Mouse (Mus musculus) stomach, postnatal 0 days (tissue): Measurements from ENCODE around the gene Tenm4. TPM values are rescaled to one million over a fixed set of nuclear protein-coding genes. Genes with fewer than 3 reads are reported as not detected.

ENCODE experiments used
- ATAC-seq: fragments of 200-750 bp; cut with Nextera tagmentation; 2 replicates; pipeline ENCODE4 v1.8.0; 2017; ENCODE audit not compliant: low FRiP score, low TSS enrichment
- DNase-seq: peaks from one replicate; pipeline ENCODE4 v3.0.0-alpha.2; 2016; ENCODE audit warnings: low spot score
- H3K27ac ChIP-seq: fragments of 300-500 bp; sonication (generic); replicated peaks from 2 replicates; pipeline ENCODE4 v1.5.1; 2014; ENCODE audit warnings: mild to moderate bottlenecking, control low read depth
- H3K27me3 ChIP-seq: fragments of 300-500 bp; sonication (generic); 2 replicates; pipeline ENCODE4 v1.6.1; 2014; ENCODE audit warnings: low read length; ENCODE audit not compliant: control insufficient read depth, insufficient read depth
- H3K36me3 ChIP-seq: fragments of 300-500 bp; sonication (generic); 2 replicates; pipeline ENCODE4 v1.6.1; 2014; ENCODE audit warnings: low read length, mixed read lengths; ENCODE audit not compliant: control insufficient read depth, insufficient read depth
- H3K4me1 ChIP-seq: fragments of 300-500 bp; sonication (generic); replicated peaks from 2 replicates; pipeline ENCODE4 v1.6.1; 2014; ENCODE audit warnings: antibody characterized with exemption; ENCODE audit not compliant: control insufficient read depth, insufficient read depth
- H3K4me2 ChIP-seq: fragments of 300-500 bp; sonication (generic); replicated peaks from 2 replicates; pipeline ENCODE4 v1.6.1; 2014; ENCODE audit warnings: low read depth, mild to moderate bottlenecking, control low read depth, moderate library complexity
- H3K4me3 ChIP-seq: fragments of 300-500 bp; sonication (generic); 2 replicates; pipeline ENCODE4 v1.5.1; 2014; ENCODE audit warnings: low read depth, low read length, control low read depth
- H3K9ac ChIP-seq: fragments of 300-500 bp; sonication (generic); 2 replicates; pipeline ENCODE4 v1.6.1; 2014; ENCODE audit warnings: mild to moderate bottlenecking, low read length, control low read depth, mixed read lengths
- H3K9me3 ChIP-seq: fragments of 300-500 bp; sonication (generic); 2 replicates; pipeline ENCODE4 v1.6.1; 2016; ENCODE audit warnings: low read length; ENCODE audit not compliant: control insufficient read depth
- CTCF ChIP-seq: IDR thresholded peaks from 2 replicates; pipeline ENCODE4 v1.5.1; 2016; ENCODE audit warnings: antibody characterized with exemption, low read depth, mild to moderate bottlenecking, moderate library complexity
- EP300 ChIP-seq: optimal IDR thresholded peaks from 2 replicates; pipeline ENCODE3; 2016; ENCODE audit warnings: antibody characterized with exemption
- WGBS: fragments of 180-500 bp; shearing (Covaris S2); extraction: QIAGEN DNeasy Blood & Tissue Kit; methylation state at CpG from one replicate; pipeline ENCODE4 v1.1.7; 2014; 5-methylcytosine and 5-hydroxymethylcytosine counted together
- polyA plus RNA-seq: library from polyadenylated mRNA; unstranded; fragments of >200 nt; fragmentation: Nextera tagmentation; extraction: Ambion mirVana; gene quantifications from 2 replicates; pipeline ENCODE4 v1.2.1, GENCODE M21; 2015

The Tenm4 gene
- polyA plus RNA-seq, 1 experiment from 2014 or later: 7.2 TPM

DNA sequence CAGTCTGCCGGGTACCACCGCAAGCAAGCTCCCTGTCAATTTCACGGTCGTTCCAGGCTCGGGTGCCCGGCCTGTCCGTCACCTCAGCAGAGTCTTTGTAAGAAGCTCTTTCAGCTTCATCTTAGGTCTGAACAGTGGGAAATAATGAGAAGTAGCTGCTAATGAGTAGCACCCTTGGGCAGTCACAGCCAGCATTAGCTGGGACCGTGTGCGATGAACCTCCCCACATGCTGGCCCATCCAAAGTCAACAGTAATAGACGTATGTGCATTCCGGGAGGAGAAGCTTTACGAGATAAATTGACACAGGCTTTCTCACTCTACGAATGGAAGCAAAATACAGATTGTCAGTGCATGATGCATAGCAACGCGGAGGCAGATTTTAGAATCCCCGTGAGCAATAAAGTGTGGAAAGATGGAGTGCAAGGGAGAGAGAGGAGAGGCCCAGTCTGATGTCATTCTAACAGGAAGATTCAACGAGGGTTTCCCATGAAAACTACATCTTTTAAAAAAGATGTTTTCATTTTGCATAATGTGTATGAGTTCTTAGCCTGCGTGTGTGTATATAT lies 716.1 kb downstream of the Tenm4 start:
- ATAC-seq: no peak
- DNase-seq: no peak
- Histone ChIP-seq H3K9me3 (no peaks in the 10 kb centered on the region), H3K4me3 (no peak overlapping the region), H3K4me2 (no peak overlapping the region), H3K9ac (no peak overlapping the region), H3K4me1 (no peaks in the 10 kb centered on the region), H3K27me3 (no peaks in the 10 kb centered on the region), H3K36me3 (no peaks in the 10 kb centered on the region), H3K27ac (no peak overlapping the region)
- TF ChIP-seq EP300 (no peak), CTCF (no peak)
- WGBS: 84% methylated on average over 18 of the region's 18 CpGs

DNA sequence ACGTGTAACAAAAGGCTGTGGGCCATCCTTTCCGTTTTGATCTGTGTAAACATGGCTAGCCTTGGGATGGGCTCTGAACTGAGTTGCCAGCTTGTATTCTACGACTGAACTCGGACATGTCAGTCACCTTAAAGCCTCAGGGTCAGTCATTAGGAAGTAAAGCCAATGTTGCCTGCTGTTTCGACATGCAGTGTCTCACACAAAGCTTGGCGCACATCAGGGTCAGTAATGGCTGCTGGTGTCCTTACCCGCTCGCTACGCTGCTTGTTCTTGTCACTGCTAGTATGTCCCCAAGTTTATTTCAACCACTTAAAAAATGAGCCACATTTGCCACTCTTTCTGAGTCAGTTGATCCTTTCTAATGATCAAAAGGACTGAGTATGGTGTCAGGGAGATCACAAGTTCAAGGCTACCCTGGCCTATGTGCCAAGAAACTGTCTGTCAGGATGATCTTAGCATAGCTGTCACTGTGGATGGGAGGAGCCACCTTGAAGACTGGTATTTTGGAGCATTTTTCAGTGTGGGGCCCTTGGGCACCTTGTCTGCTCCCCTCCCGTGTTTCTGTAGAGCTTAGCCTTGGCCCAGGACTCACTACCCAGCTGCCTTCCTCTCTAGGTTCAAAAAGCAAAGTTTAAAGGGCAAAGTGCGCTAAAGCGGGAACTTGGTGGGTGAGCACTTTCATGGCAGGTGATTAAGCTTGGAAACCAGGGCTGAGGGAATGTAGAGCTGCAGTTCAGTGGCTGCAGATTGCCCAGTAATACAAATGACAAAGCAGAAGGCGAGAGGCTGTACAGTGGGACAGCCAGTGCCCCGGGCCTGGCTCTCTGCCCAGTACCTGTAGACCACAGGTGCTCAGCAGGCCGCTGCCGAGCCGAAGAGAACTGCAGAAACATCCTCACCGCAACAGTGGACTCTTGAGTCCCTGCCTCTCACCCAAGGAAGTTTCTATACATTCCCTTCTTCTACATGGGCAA lies 718.3 kb downstream of the Tenm4 start:
- DNase-seq: no peak
- H3K4me1 ChIP-seq: no peaks in the 10 kb centered on the region
- H3K36me3 ChIP-seq: no peaks in the 10 kb centered on the region
- H3K27me3 ChIP-seq: no peaks in the 10 kb centered on the region
- H3K9me3 ChIP-seq: no peaks in the 10 kb centered on the region
- no peak overlapping the region for H3K27ac ChIP-seq
- H3K4me2 ChIP-seq: no peak overlapping the region
- no peak overlapping the region for H3K9ac ChIP-seq
- 86% methylated on average over 18 of the region's 18 CpGs for WGBS
- no peak overlapping the region for H3K4me3 ChIP-seq
- no peak for TF ChIP-seq CTCF
- TF ChIP-seq EP300: no peak
- no peak for ATAC-seq

DNA sequence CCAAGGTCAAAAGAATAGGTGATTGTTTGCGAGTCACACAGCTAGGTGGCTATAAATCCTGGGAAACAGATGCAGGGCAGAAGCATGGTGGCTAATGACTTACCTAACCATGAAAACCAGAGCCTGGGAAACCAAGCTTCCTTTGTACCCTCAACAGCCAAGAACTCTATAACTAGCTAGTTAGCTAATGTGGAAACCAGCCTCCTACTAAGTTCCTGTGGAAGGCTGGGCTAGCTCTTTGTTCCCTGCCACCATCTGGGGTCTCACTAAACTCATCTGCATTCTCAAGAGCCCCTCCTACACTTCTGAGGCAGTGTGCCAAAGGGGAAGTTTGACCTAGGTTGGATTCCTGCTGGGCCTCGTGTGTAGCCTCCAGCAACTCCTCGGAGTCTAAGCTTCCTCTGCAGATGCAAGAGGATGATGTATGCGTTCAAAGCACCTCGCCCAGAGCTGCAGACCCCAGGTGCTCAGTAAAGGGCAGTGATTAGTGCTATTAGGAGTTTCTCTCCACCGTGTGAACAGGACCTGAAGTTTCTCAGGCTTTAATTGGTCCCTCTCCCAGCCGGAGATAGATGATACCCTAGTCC lies 719.1 kb downstream of the Tenm4 start:
- no peak overlapping the region for H3K4me2 ChIP-seq
- H3K4me1 ChIP-seq: no peaks in the 10 kb centered on the region
- WGBS: 53% methylated on average over 7 of the region's 7 CpGs
- ATAC-seq (no peak), DNase-seq (no peak)
- no peak overlapping the region for H3K4me3 ChIP-seq
- TF ChIP-seq EP300 (no peak), CTCF (no peak)
- no peak overlapping the region for H3K9ac ChIP-seq
- H3K27me3 ChIP-seq: no peaks in the 10 kb centered on the region
- H3K36me3 ChIP-seq: peaks cover 4% of the 10 kb centered on the region; the same call in 1 of the 2 replicates
- no peaks in the 10 kb centered on the region for H3K9me3 ChIP-seq
- no peak overlapping the region for H3K27ac ChIP-seq

DNA sequence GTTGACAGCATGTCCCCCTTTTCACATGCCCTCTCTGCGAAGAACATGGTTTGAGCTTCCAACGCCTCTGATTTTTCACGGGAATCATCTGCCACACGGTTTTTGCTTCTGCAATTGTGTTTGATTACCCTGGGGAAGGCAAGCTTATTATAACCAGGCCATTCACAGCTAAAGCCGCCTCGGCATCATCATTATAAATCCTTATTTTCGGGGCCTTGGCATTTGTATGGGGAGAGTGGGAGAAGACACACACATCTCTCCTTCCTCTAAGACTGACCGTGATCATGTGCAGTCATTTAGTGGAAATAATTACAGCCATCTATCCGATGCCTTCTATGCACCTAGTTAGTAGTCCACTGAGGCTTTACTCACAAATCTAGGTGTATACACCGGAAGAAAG lies 719.9 kb downstream of the Tenm4 start:
- 89% methylated on average over 10 of the region's 10 CpGs for WGBS
- Histone ChIP-seq H3K4me3 (no peak overlapping the region), H3K36me3 (peaks cover 7% of the 10 kb centered on the region; the same call in 1 of the 2 replicates), H3K27ac (no peak overlapping the region), H3K9ac (no peak overlapping the region), H3K9me3 (no peaks in the 10 kb centered on the region), H3K4me1 (no peaks in the 10 kb centered on the region), H3K4me2 (no peak overlapping the region), H3K27me3 (no peaks in the 10 kb centered on the region)
- no peak for DNase-seq
- ATAC-seq: no peak
- TF ChIP-seq EP300 (no peak), CTCF (no peak)

DNA sequence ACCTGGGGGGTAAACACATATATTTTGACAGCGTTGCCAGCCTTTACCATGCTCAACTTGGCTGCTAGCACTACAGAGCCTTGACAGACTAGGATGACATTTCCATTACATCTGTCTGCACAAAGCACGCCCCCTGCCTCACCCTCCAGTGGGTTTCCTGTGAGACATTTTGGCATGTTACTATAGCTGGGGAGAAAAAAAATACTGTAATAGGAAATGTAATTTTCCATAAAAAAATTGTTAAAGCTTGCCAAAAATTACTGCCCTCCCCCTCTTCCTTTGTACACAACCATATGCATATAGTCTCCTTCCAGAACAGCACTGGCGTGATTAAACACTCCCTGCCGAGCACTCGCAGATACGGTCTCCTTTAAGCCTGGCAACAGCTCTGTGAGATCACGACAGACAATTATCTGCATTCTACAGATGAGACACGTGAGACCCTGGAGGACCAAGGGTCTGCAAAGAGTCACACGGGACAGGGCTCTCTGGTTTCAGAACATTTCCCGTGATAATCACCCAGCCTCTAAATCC lies 728.1 kb downstream of the Tenm4 start:
- Histone ChIP-seq H3K9me3 (no peaks in the 10 kb centered on the region), H3K9ac (no peak overlapping the region; the same call in 1 of the 2 replicates), H3K4me3 (no peak overlapping the region), H3K27me3 (no peaks in the 10 kb centered on the region), H3K4me1 (no peaks in the 10 kb centered on the region), H3K27ac (no peak overlapping the region), H3K4me2 (no peak overlapping the region; the same call in 1 of the 2 replicates), H3K36me3 (peaks cover 11% of the 10 kb centered on the region; the same call in 1 of the 2 replicates)
- 36% methylated on average over 10 of the region's 10 CpGs for WGBS
- DNase-seq: no peak
- TF ChIP-seq EP300 (no peak), CTCF (no peak; the same call in 1 of the 2 replicates)
- no peak for ATAC-seq
